Mouse (Mus musculus): Measurements from ENCODE around the gene Elk4.

Gene Elk4

GRCm38 (mm10) chr1:132007282-132007815 lies at the start of gene Elk4:
Gene Elk4, plus strand, starts transcription at chr1:132007607.
- TF ChIP-seq GATA4 (IDR thresholded peaks at IDR 0.05; ENCODE audit: insufficient replicate concordance, low read length): no peak

DNA sequence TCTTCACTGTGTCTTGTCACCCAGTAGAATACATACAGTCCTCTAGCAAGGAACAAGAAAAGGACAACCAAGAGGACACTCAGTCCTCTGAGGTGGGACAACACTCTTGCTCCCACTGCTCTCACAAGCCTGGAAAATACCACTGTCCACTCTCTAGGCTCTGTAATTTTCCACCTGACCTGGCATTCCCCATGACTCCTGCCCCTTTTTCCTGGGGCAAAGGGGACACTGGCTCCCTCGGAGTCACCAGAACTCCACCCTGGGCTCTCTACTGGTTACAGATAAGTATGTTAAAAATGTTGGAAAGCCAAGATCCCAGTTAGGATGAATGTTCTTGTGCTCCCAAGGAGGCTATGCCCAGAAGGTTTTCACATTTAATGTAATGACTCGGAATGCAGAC lies 46.4 kb upstream of the Elk4 start:
- TF ChIP-seq GATA4 (IDR thresholded peaks at IDR 0.05; ENCODE audit: insufficient replicate concordance, low read length): no peak

- no peak for TF ChIP-seq GATA4 (IDR thresholded peaks at IDR 0.05; ENCODE audit: insufficient replicate concordance, low read length)
Observed at GRCm38 (mm10) chr1:131962606-131963084, 44.8 kb upstream of the Elk4 start, which contains the start of gene Slc45a3. Gene Slc45a3, plus strand, starts transcription at chr1:131962967.

DNA sequence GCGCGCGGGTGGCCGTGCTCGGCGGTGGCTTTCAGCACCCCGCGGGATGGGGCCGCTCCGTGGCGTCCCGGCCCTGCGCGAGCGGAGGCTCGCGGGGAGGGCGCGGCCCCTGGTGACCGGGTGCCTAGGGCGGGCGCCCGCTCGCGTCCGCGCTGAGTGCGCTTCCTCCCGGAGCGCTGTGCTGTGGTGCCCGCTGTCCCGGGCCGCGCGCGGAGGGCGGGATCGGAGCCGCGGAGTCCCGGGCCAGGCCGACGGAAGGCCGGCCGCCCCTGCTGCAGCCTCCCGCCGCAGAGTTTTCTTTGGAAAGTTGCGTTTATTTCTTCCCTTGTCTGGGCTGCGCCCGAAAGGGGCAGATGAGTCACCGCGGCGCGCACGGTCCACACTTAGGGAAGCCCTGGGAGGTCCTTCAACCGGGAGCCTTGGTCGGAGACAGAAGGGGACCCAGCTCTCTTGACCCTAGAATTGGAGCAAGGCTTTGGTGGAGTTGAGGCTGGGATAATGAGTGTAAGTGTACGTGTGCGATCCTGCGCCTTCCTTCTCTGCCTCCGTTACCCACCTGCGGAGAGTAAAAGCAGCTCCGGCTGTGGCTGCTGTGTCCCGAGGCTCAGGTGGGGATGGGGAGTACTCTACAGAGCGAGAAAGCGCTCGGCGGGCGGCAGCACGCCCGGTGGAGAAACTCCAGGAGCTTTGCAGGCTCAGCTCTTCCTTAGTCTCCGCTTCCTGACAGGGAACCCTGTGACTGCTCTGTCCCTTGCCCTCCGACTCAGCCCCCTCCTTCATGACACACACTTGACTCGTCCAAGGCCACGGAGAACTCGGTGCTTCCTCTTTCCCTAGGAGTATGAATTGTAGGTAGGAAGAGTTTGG lies 44.1 kb upstream of the Elk4 start:
- no peak for TF ChIP-seq GATA4 (IDR thresholded peaks at IDR 0.05; ENCODE audit: insufficient replicate concordance, low read length)

- TF ChIP-seq GATA4 (IDR thresholded peaks at IDR 0.05; ENCODE audit: insufficient replicate concordance, low read length): peak; percentile 93; the same call in 1 of the 2 replicates
Observed at GRCm38 (mm10) chr1:131964100-131964499, 43.3 kb upstream of the Elk4 start.

- TF ChIP-seq GATA4 (IDR thresholded peaks at IDR 0.05; ENCODE audit: insufficient replicate concordance, low read length): no peak
Observed at GRCm38 (mm10) chr1:131964580-131964979, 42.8 kb upstream of the Elk4 start.

DNA sequence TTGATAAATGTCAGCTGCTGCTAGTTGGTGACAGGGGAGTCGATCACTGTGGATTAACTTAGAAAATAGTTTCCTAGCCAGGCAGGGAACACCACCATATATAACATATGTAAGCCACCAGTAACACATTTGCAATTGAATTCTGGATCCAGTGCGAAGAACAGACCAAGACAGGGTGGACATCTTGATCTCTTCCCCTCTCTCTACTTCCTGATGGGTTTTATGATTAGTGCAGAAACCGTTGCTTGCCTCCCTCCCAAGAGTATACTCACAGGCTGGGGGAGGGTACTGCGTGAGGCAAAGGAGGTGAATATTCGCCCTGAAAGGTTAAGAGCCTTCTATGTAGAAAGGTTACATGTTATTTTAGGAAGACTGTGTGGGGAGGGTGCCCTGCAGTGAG lies 41.6 kb upstream of the Elk4 start:
- no peak for TF ChIP-seq GATA4 (IDR thresholded peaks at IDR 0.05; ENCODE audit: insufficient replicate concordance, low read length)

DNA sequence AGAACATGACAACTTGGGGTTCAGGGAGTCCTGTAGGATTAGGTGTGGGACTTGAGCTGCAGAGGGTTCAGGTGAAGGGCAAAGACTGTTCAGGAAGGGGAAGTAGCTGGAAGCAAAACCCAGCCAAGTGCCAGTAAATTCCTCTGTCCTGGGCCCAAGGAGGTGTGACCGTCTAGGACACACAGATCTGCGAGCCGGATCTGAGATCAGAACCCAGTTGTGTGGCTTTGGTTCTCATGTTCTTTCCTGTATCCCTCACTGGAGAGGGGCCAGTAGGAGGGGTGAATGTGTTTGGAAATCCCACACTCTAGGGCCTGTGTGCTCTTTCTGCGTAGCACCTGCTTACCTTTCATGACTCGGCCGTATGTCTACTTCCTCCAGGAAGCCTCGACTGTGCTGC lies 40.1 kb upstream of the Elk4 start:
- no peak for TF ChIP-seq GATA4 (IDR thresholded peaks at IDR 0.05; ENCODE audit: insufficient replicate concordance, low read length)

DNA sequence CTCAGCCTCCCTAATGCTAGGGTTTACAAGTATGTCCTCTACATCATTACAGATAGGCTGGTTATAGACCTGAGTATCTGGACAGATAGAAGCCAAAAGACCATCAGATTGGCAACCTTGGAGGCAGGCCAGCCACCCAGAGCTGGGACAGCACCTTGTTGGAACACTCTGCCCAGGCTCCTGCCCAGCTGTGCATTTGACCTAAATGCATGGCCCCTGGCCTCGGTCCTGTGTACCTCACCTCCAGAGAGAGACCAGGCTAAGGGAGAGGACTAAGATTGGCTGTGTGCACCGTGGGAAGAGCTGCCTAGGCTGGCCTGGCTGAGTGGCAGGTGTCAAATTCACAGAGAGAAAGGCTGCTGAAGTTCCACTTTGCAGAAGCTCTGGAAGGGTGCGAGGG lies 38.9 kb upstream of the Elk4 start:
- TF ChIP-seq GATA4 (IDR thresholded peaks at IDR 0.05; ENCODE audit: insufficient replicate concordance, low read length): no peak

DNA sequence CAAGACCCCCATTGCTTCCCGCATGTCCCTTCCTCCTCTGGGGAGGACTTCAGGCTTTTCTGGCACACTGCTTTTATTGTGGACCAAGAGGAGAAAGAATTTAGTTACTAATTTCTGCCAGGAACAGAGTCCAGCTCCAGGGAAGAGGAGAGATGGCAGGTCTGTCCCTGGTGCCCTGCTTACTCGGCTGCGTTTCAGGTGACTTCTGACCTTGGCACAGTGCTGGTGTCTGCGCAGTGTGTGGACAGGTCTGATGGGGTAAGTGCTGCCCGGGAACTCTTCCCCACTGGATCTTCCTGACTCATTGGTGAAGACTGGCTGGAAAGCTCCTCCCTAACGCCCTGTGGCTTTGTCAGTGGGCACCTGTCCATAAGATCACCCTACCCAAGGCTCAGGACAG lies 38.4 kb upstream of the Elk4 start:
- TF ChIP-seq GATA4 (IDR thresholded peaks at IDR 0.05; ENCODE audit: insufficient replicate concordance, low read length): no peak

- TF ChIP-seq GATA4 (IDR thresholded peaks at IDR 0.05; ENCODE audit: insufficient replicate concordance, low read length): no peak
Observed at GRCm38 (mm10) chr1:131969825-131970224, 37.6 kb upstream of the Elk4 start.

GRCm38 (mm10) chr1:131970322-131970660 lies 37.1 kb upstream of the Elk4 start:
- no peak for TF ChIP-seq GATA4 (IDR thresholded peaks at IDR 0.05; ENCODE audit: insufficient replicate concordance, low read length)

DNA sequence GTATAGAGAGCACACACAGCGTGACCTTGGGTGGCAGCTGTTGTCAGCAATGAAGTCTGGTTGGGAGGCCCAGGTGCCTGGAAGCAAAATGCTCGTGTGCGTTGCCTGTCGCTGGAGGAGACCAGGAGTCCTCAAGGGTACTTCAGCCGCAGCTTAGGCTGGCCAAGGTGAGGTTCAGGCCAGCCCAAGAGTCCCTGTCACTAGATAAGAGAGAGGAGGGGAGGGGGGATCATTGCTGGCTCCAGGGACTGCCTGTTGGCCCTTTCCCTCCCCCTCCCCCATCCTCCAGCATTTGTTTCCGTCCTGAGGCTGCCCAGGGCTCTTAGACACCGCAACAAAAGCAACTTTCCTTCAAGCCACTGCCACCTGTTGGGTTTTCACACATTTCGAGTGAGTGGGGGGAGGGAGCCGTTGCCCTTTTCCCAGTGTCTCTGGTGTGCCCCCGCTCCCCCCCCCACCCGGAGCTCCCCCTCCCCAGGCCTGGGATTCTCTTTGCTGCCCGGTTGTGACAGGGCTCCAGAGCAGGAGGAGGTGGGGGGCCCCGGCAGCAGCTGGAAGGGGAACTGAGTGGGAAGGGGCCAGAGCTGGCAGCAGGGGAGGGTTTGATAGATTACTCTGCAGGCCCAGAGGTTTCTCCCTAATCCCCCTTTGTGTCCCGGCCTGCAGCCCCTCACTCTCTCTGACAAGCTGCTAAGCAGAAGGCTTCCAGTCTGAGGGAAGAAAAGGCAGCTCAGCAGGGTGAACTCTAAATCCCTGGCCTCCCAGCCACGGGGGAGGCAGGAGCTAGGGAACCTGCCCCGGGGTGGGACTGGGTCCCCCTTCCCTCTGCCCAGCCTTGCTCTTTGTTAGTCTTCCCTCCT lies 36.5 kb upstream of the Elk4 start:
- TF ChIP-seq GATA4 (IDR thresholded peaks at IDR 0.05; ENCODE audit: insufficient replicate concordance, low read length): no peak

- no peak for TF ChIP-seq GATA4 (IDR thresholded peaks at IDR 0.05; ENCODE audit: insufficient replicate concordance, low read length)
Observed at GRCm38 (mm10) chr1:131971771-131972497, 35.5 kb upstream of the Elk4 start.

Measured in liver, adult (tissue).